Mouse (Mus musculus): Measurements from ENCODE around the gene Stk11ip. TPM values are rescaled to one million over a fixed set of nuclear protein-coding genes. Genes with fewer than 3 reads are reported as not detected.

The Stk11ip gene
- total RNA-seq, 2 experiments from 2014 or later, result 30.6 to 32.7 TPM

GRCm38 (mm10) chr1:75559212-75559925 lies 38.0 kb downstream of the Stk11ip start:
- DNase-seq (ENCODE audit: low spot score in 2 of 2), result peak; percentile 97

GRCm38 (mm10) chr1:75560206-75560913 lies 39.0 kb downstream of the Stk11ip start:
- intact Hi-C loops (cut with DNase I), result no loop called here
- no peak for DNase-seq (ENCODE audit: low spot score in 2 of 2)

More at GRCm38 (mm10) chr1:75559212-75559925, 38.0 kb downstream of the Stk11ip start:
- intact Hi-C loops (cut with DNase I), result loop anchor here (1.0 kb wide), 1 partner anchor 82 kb away; no protein-coding TSS in a partner anchor

- intact Hi-C loops (cut with DNase I), result no loop called here
- no peak for DNase-seq (ENCODE audit: low spot score in 2 of 2)
Measured at GRCm38 (mm10) chr1:75561221-75561897, 40.0 kb downstream of the Stk11ip start.

GRCm38 (mm10) chr1:75561898-75562238 lies 40.5 kb downstream of the Stk11ip start:
- intact Hi-C loops (cut with DNase I), result no loop called here
- no peak for DNase-seq (ENCODE audit: low spot score in 2 of 2)

GRCm38 (mm10) chr1:75564102-75564501 lies 42.8 kb downstream of the Stk11ip start:
- intact Hi-C loops (cut with DNase I), result no loop called here
- DNase-seq (ENCODE audit: low spot score in 2 of 2), result no peak

- DNase-seq (ENCODE audit: low spot score in 2 of 2), result no peak
- intact Hi-C loops (cut with DNase I), result no loop called here
Measured at GRCm38 (mm10) chr1:75564916-75565315, 43.6 kb downstream of the Stk11ip start.

- DNase-seq (ENCODE audit: low spot score in 2 of 2), result peak in 1 of 2 experiments; percentile 59
- intact Hi-C loops (cut with DNase I), result no loop called here
Measured at GRCm38 (mm10) chr1:75565616-75566015, 44.3 kb downstream of the Stk11ip start.

GRCm38 (mm10) chr1:75570403-75570802 lies 49.1 kb downstream of the Stk11ip start:
- intact Hi-C loops (cut with DNase I), result no loop called here
- DNase-seq (ENCODE audit: low spot score in 2 of 2), result no peak

GRCm38 (mm10) chr1:75572776-75573175 lies 51.4 kb downstream of the Stk11ip start:
- no peak for DNase-seq (ENCODE audit: low spot score in 2 of 2)
- intact Hi-C loops (cut with DNase I), result no loop called here

- DNase-seq (ENCODE audit: low spot score in 2 of 2), result no peak
- intact Hi-C loops (cut with DNase I), result no loop called here
Measured at GRCm38 (mm10) chr1:75573715-75574114, 52.4 kb downstream of the Stk11ip start.

- DNase-seq (ENCODE audit: low spot score in 2 of 2), result no peak
- intact Hi-C loops (cut with DNase I), result no loop called here
Measured at GRCm38 (mm10) chr1:75574476-75575310, 53.4 kb downstream of the Stk11ip start.

GRCm38 (mm10) chr1:75581936-75582624 lies 60.8 kb downstream of the Stk11ip start:
- DNase-seq (ENCODE audit: low spot score in 2 of 2), result no peak
- intact Hi-C loops (cut with DNase I), result no loop called here

- no peak for DNase-seq (ENCODE audit: low spot score in 2 of 2)
- intact Hi-C loops (cut with DNase I), result no loop called here
Measured at GRCm38 (mm10) chr1:75582625-75582956, 61.3 kb downstream of the Stk11ip start.

GRCm38 (mm10) chr1:75583034-75583433 lies 61.7 kb downstream of the Stk11ip start:
- intact Hi-C loops (cut with DNase I), result no loop called here
- DNase-seq (ENCODE audit: low spot score in 2 of 2), result no peak

GRCm38 (mm10) chr1:75586791-75587190 lies 65.5 kb downstream of the Stk11ip start:
- intact Hi-C loops (cut with DNase I), result no loop called here
- DNase-seq (ENCODE audit: low spot score in 2 of 2), result no peak

Data from left cerebral cortex, postnatal 14 days (tissue).